Mouse (Mus musculus): ENCODE results near the gene Fhod1.

- no peak; the same call in 1 of the 2 replicates for TF ChIP-seq CTCF (IDR thresholded peaks at IDR 0.05)
- no peak for TF ChIP-seq EP300 (IDR thresholded peaks at IDR 0.05)
Observed at GRCm38 (mm10) chr8:105311718-105312117, 36.0 kb downstream of the Fhod1 start.
